Comparison of ENCODE assay signal across 9 mouse cellular contexts in genomic region chr15:25622200-25622866, GRCm38 (mm10). TPM values are rescaled to one million over a fixed set of nuclear protein-coding genes. Genes with fewer than 3 reads are reported as not detected.
DNase-seq lines count a peak whose midpoint lies in the region; ATAC-seq and TF ChIP-seq lines count a peak whose summit lies in the region.
"Had no signal": no experiment of that assay in that cellular context is flagged by ENCODE, and none has a peak within 500 bp of the region (broad histone marks: within the 10 kb centered on the region; RNA-seq: fewer than 3 reads in every experiment).

TSS of gene Myo10 (plus strand) at chr15:25622525.

- H3K4me2 ChIP-seq in limb, embryonic 12.5 days, result peak within 1 kb of the TSS; percentile 67
- peak within 1 kb of the TSS; percentile 98 for H3K4me2 ChIP-seq in midbrain, embryonic 14.5 days (ENCODE audit: low read length)

- under 1% methylated on average over 53 of the region's 53 CpGs for WGBS in limb, embryonic 12.5 days
- under 1% methylated on average over 52 of the region's 53 CpGs for WGBS in midbrain, embryonic 14.5 days

- H3K27ac ChIP-seq in embryonic fibroblast, embryonic 13.5 days (ENCODE audit: insufficient read depth, low read length), result peak within 1 kb of the TSS; percentile 90
- peak within 1 kb of the TSS; percentile 91 for H3K27ac ChIP-seq in limb, embryonic 12.5 days
- peak within 1 kb of the TSS; percentile 45; the same call in 1 of the 2 replicates for H3K27ac ChIP-seq in midbrain, embryonic 14.5 days (replicated peaks; ENCODE audit: low read depth, low read length)

- H3K4me3 ChIP-seq in embryonic fibroblast, embryonic 13.5 days (ENCODE audit: insufficient read depth, low read length), result peak within 1 kb of the TSS; percentile 84
- peak within 1 kb of the TSS; percentile 88 for H3K4me3 ChIP-seq in limb, embryonic 12.5 days (replicated peaks)
- peak within 1 kb of the TSS; percentile 70 for H3K4me3 ChIP-seq in midbrain, embryonic 14.5 days (replicated peaks; ENCODE audit: low read depth, low read length)

- ATAC-seq in limb, embryonic 12.5 days (ENCODE audit: insufficient number of reproducible peaks, insufficient read depth, low FRiP score, low TSS enrichment, low read depth), result peak; percentile 89
- peak; percentile 93 for ATAC-seq in midbrain, embryonic 14.5 days (ENCODE audit: low FRiP score, low TSS enrichment)

- 0 out of 2 replicates have a peak, but pooled peaks cover under 1% of the 10 kb centered on the region for H3K36me3 ChIP-seq in limb, embryonic 12.5 days
- H3K36me3 ChIP-seq in midbrain, embryonic 14.5 days (ENCODE audit: control insufficient read depth, insufficient read depth, low read length), result no peaks in the 10 kb centered on the region

- no peak for TF ChIP-seq CTCF in embryonic fibroblast, embryonic 13.5 days (IDR thresholded peaks at IDR 0.05; ENCODE audit: borderline replicate concordance, insufficient read depth, low read length)

- H3K9ac ChIP-seq in limb, embryonic 12.5 days (replicated peaks), result peak within 1 kb of the TSS; percentile 94
- H3K9ac ChIP-seq in midbrain, embryonic 14.5 days (replicated peaks; ENCODE audit: low read length), result peak within 1 kb of the TSS; percentile 70

- no peaks in the 10 kb centered on the region for H3K27me3 ChIP-seq in limb, embryonic 12.5 days
- peaks cover 7% of the 10 kb centered on the region; the same call in 1 of the 2 replicates for H3K27me3 ChIP-seq in midbrain, embryonic 14.5 days (ENCODE audit: control insufficient read depth, insufficient read depth, low read length)
- H3K27me3 ChIP-seq: CH12.LX had no signal

- DNase-seq in 3134 (ENCODE audit: extremely low read depth, insufficient read length, low spot score), result peak; percentile 100
- DNase-seq in brain, adult 2 months (ENCODE audit: low read depth, low spot score), result peak; percentile 95
- peak; percentile 100 for DNase-seq in heart, adult 8-10 months (ENCODE audit: low spot score)
- DNase-seq in kidney, adult 8-10 months, result peak; percentile 100
- DNase-seq in midbrain, embryonic 14.5 days, result peak; percentile 96
- peak; percentile 93 for DNase-seq in spleen, adult 12 weeks (ENCODE audit: low spot score)

- peaks cover 10% of the 10 kb centered on the region for H3K4me1 ChIP-seq in embryonic fibroblast, embryonic 13.5 days (ENCODE audit: control insufficient read depth, insufficient read depth, low read length)
- peaks cover 42% of the 10 kb centered on the region for H3K4me1 ChIP-seq in limb, embryonic 12.5 days (replicated peaks)
- H3K4me1 ChIP-seq in midbrain, embryonic 14.5 days (ENCODE audit: control insufficient read depth, insufficient read depth, low read length), result peaks cover 7% of the 10 kb centered on the region

- H3K9me3 ChIP-seq in limb, embryonic 12.5 days, result no peaks in the 10 kb centered on the region
- no peaks in the 10 kb centered on the region for H3K9me3 ChIP-seq in midbrain, embryonic 14.5 days (ENCODE audit: control insufficient read depth, low read length)

- TF ChIP-seq POLR2A in embryonic fibroblast, embryonic 13.5 days (IDR thresholded peaks at IDR 0.05; ENCODE audit: low read depth, low read length), result peak; percentile 96

RNA-seq across cellular contexts. Expression of gene Myo10, which starts in this region (rescaled TPM):
- 47.8 and 49.9 TPM in 2 replicates for polyA plus RNA-seq in embryonic fibroblast, embryonic 13.5 days (2011; ENCODE audit: insufficient read length, low read depth, missing spikeins)
- total RNA-seq in heart, adult 8-10 months (2022), result 10 to 100 TPM; 71.7 to 84.5 (median 73.3) TPM
- polyA plus RNA-seq in limb, embryonic 12.5 days (2016; fragmentation: Nextera tagmentation; extraction: Ambion mirVana), result 42.1 and 42.5 TPM in 2 replicates
- polyA plus RNA-seq in midbrain, embryonic 14.5 days (2014; fragmentation: Nextera tagmentation; extraction: Ambion mirVana), result 24.5 and 33.6 TPM in 2 replicates

Comparison
In these comparisons a context has a peak if more than half of its experiments do, and no peak if none do; other contexts are left out.
1. Peak in every context shown above with its lines: DNase-seq, ATAC-seq, H3K4me3 ChIP-seq and H3K27ac ChIP-seq.